Mouse (Mus musculus) cerebellum, adult 2 months (tissue): ENCODE measurements around the gene Svep1.

Source experiments
- CTCF ChIP-seq: fragments of 200-500 bp; IDR thresholded peaks from 2 replicates; pipeline ENCODE4 v1.5.1; 2011; ENCODE audit warnings: low read depth, mild to moderate bottlenecking, control low read depth, low read length, moderate library complexity, borderline replicate concordance; ENCODE audit not compliant: insufficient read depth
- POLR2A ChIP-seq: fragments of 200-500 bp; IDR thresholded peaks from 2 replicates; pipeline ENCODE4 v1.6.1; 2011; ENCODE audit warnings: low read length, control low read depth, borderline replicate concordance; ENCODE audit not compliant: insufficient read depth

- TF ChIP-seq CTCF (no peak), POLR2A (no peak)
Observed at GRCm38 (mm10) chr4:58245544-58245943, 38.9 kb upstream of the Svep1 start.
